Mouse (Mus musculus) urinary bladder, postnatal 4 days (tissue): ENCODE measurements at regions not wholly inside any gene's neighbourhood (a gene's known extent, or its start where the extent isn't known, plus 50 kb on each side); places are given as distances from the start of the nearest gene placed in this dataset.
"Not testable (repeated sequence)": the region's sequence is repeated elsewhere in the genome, so short reads cannot be mapped to it uniquely, and the experiment has no call there.

Experiments
- DNase-seq, 2 experiments: peaks; one replicate each; pipeline ENCODE4 v3.0.0; 2021 to 2022; ENCODE audit warnings: low spot score in 2 of 2

GRCm38 (mm10) chr16:8246445-8246844 is 178.5 kb downstream of the Tmem114 start:
- no peak for DNase-seq

GRCm38 (mm10) chr16:8245612-8246011 is 179.3 kb downstream of the Tmem114 start:
- no peak for DNase-seq

- DNase-seq, result no peak
Measured at GRCm38 (mm10) chr16:8234351-8234750, 190.6 kb downstream of the Tmem114 start.

GRCm38 (mm10) chr16:8232079-8232478 is 192.9 kb downstream of the Tmem114 start:
- no peak for DNase-seq

GRCm38 (mm10) chr16:8223625-8224300 is 201.2 kb downstream of the Tmem114 start:
- DNase-seq, result no peak

GRCm38 (mm10) chr16:8208251-8209181 is 216.4 kb downstream of the Tmem114 start:
- DNase-seq, result peak in 1 of 2 experiments; percentile 18

- no peak for DNase-seq
Measured at GRCm38 (mm10) chr16:8205014-8205413, 219.9 kb downstream of the Tmem114 start.

- no peak for DNase-seq
Measured at GRCm38 (mm10) chr16:8201306-8201705, 223.6 kb downstream of the Tmem114 start.

GRCm38 (mm10) chr16:8198771-8199562 is 226.0 kb downstream of the Tmem114 start:
- DNase-seq, result no peak

- no peak for DNase-seq
Measured at GRCm38 (mm10) chr16:8189472-8190240, 235.3 kb downstream of the Tmem114 start.

GRCm38 (mm10) chr16:8189071-8189470 is 235.9 kb downstream of the Tmem114 start:
- no peak for DNase-seq

- no peak for DNase-seq
Measured at GRCm38 (mm10) chr16:8188505-8188904, 236.4 kb downstream of the Tmem114 start.

GRCm38 (mm10) chr16:8184781-8185180 is 240.2 kb downstream of the Tmem114 start:
- no peak for DNase-seq

- no peak for DNase-seq
Measured at GRCm38 (mm10) chr16:8178946-8179345, 246.0 kb downstream of the Tmem114 start.

- not testable (repeated sequence) for DNase-seq
Measured at GRCm38 (mm10) chr16:8177226-8177625, 247.7 kb downstream of the Tmem114 start.

GRCm38 (mm10) chr16:8176126-8176525 is 248.8 kb downstream of the Tmem114 start:
- DNase-seq, result no peak
